Mouse (Mus musculus) spleen, postnatal 14 days (tissue): ENCODE measurements at regions not wholly inside any gene's neighbourhood (a gene's known extent, or its start where the extent isn't known, plus 50 kb on each side); places are given as distances from the start of the nearest gene placed in this dataset.

Experiments
- DNase-seq, 2 experiments: peaks; one replicate each; pipeline ENCODE4 v3.0.0; 2021 to 2022; ENCODE audit warnings: low spot score in 2 of 2

GRCm38 (mm10) chr7:125005638-125006037 is 438.8 kb upstream of the Kdm8 start:
- no peak for DNase-seq

- no peak for DNase-seq
Observed at GRCm38 (mm10) chr7:125019259-125019658, 425.2 kb upstream of the Kdm8 start.

- no peak for DNase-seq
Observed at GRCm38 (mm10) chr7:125024944-125025343, 419.5 kb upstream of the Kdm8 start.

GRCm38 (mm10) chr7:125033778-125034177 is 410.7 kb upstream of the Kdm8 start:
- DNase-seq = no peak

- no peak for DNase-seq
Observed at GRCm38 (mm10) chr7:125034196-125034595, 410.3 kb upstream of the Kdm8 start.

GRCm38 (mm10) chr7:125036098-125036991 is 408.1 kb upstream of the Kdm8 start:
- no peak for DNase-seq

- no peak for DNase-seq
Observed at GRCm38 (mm10) chr7:125038840-125039239, 405.6 kb upstream of the Kdm8 start.

- DNase-seq = no peak
Observed at GRCm38 (mm10) chr7:125055951-125056625, 388.4 kb upstream of the Kdm8 start.

- no peak for DNase-seq
Observed at GRCm38 (mm10) chr7:125102464-125102863, 342.0 kb upstream of the Kdm8 start.

- DNase-seq = no peak
Observed at GRCm38 (mm10) chr7:125104011-125104410, 340.5 kb upstream of the Kdm8 start.

- DNase-seq = no peak
Observed at GRCm38 (mm10) chr7:125112820-125113273, 331.6 kb upstream of the Kdm8 start.

GRCm38 (mm10) chr7:125115322-125115996 is 329.0 kb upstream of the Kdm8 start:
- DNase-seq = no peak

- no peak for DNase-seq
Observed at GRCm38 (mm10) chr7:125117173-125117572, 327.3 kb upstream of the Kdm8 start.

GRCm38 (mm10) chr7:125129187-125129586 is 315.3 kb upstream of the Kdm8 start:
- DNase-seq = no peak

- DNase-seq = no peak
Observed at GRCm38 (mm10) chr7:125131968-125132367, 312.5 kb upstream of the Kdm8 start.

GRCm38 (mm10) chr7:125138607-125139006 is 305.9 kb upstream of the Kdm8 start:
- DNase-seq = no peak

GRCm38 (mm10) chr7:125139196-125139595 is 305.3 kb upstream of the Kdm8 start:
- DNase-seq = no peak

GRCm38 (mm10) chr7:125140854-125141253 is 303.6 kb upstream of the Kdm8 start:
- DNase-seq = no peak

GRCm38 (mm10) chr7:125141864-125142263 is 302.6 kb upstream of the Kdm8 start:
- DNase-seq = no peak

GRCm38 (mm10) chr7:125146025-125146424 is 298.5 kb upstream of the Kdm8 start:
- DNase-seq = no peak

- DNase-seq = no peak
Observed at GRCm38 (mm10) chr7:125149151-125149550, 295.3 kb upstream of the Kdm8 start.

- no peak for DNase-seq
Observed at GRCm38 (mm10) chr7:125149740-125150139, 294.7 kb upstream of the Kdm8 start.
